Comparison of ENCODE assay signal across 14 mouse cellular contexts in the genomic region with DNA sequence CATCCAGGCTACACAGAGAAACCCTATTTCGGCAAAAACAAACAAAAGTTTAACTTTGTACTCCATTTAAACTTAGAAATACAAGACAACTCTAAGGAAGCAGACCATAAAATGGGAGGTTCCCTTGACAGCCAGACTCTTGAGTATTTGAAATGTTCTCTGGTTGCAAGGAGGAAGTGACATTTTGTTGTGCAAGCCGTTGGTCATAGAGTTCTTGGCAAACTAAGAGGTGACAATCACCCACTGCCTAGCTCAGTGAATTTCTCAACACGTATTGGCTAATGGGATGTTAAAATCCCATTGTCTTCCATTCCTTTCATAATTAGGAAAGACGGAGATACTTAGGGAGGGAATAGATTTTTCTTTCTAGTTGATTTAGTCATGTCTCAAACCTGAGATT. TPM values are rescaled to one million over a fixed set of nuclear protein-coding genes. Genes with fewer than 3 reads are reported as not detected.
DNase-seq lines count a peak whose midpoint lies in the region; ATAC-seq and TF ChIP-seq lines count a peak whose summit lies in the region.
"Had no signal": no experiment of that assay in that cellular context is flagged by ENCODE, and none has a peak within 500 bp of the region (broad histone marks: within the 10 kb centered on the region; RNA-seq: fewer than 3 reads in every experiment).

No protein-coding gene starts in this region.

- H3K36me3 ChIP-seq in liver, postnatal 0 days (replicated peaks; ENCODE audit: insufficient read depth, low read length) = no peaks in the 10 kb centered on the region
- no peaks in the 10 kb centered on the region for H3K36me3 ChIP-seq in liver, embryonic 11.5 days (ENCODE audit: control insufficient read depth, insufficient read depth, low read length)
- H3K36me3 ChIP-seq in forebrain, embryonic 15.5 days = no peaks in the 10 kb centered on the region
- H3K36me3 ChIP-seq: heart, embryonic 12.5 days had no signal

- no peak for TF ChIP-seq POLR2A in bone marrow, adult 2 months (IDR thresholded peaks at IDR 0.05; ENCODE audit: borderline replicate concordance, control insufficient read depth, low read depth, low read length)

- WGBS in liver, postnatal 0 days (ENCODE audit: insufficient replicate concordance) = 42% methylated on average over 4 of the region's 4 CpGs
- WGBS in liver, embryonic 11.5 days = 56% methylated on average over 4 of the region's 4 CpGs
- WGBS in bone marrow, adult 2 months = 19% methylated on average over 4 of the region's 4 CpGs
- 63% methylated on average over 4 of the region's 4 CpGs for WGBS in forebrain, embryonic 15.5 days

- ATAC-seq in liver, postnatal 0 days = peak; percentile 35; the same call in 1 of the 2 replicates
- ATAC-seq in liver, embryonic 11.5 days (replicated peaks; ENCODE audit: low FRiP score) = no peak
- ATAC-seq in hematopoietic stem cell, adult 5-6 weeks (replicated peaks in 1 of 2; ENCODE audit: insufficient read depth in 1 of 2, low FRiP score in 2 of 2, low TSS enrichment in 1 of 2, low read depth in 1 of 2, poor library complexity in 2 of 2, severe bottlenecking in 2 of 2) = peak; percentile 70 to 89; a peak in 3 of 4 replicates
- peak; percentile 88 for ATAC-seq in monocyte, adult 5-6 weeks (replicated peaks; ENCODE audit: insufficient number of reproducible peaks, low FRiP score, low TSS enrichment, poor library complexity, severe bottlenecking)
- ATAC-seq in forebrain, embryonic 15.5 days (replicated peaks) = no peak
- no peak for ATAC-seq in cerebellum, adult (ENCODE audit: insufficient number of reproducible peaks, low FRiP score, low TSS enrichment)
- ATAC-seq: intestine, embryonic 16.5 days had no signal

- H3K27ac ChIP-seq in liver, postnatal 0 days (ENCODE audit: low read depth) = peak overlapping the region; percentile 69
- H3K27ac ChIP-seq in liver, embryonic 11.5 days (ENCODE audit: low read depth, low read length) = no peak overlapping the region
- peak overlapping the region; percentile 75 for H3K27ac ChIP-seq in bone marrow, adult 2 months (ENCODE audit: control insufficient read depth, insufficient read depth, low read depth, low read length, poor library complexity)
- H3K27ac ChIP-seq in forebrain, embryonic 15.5 days (replicated peaks) = no peak overlapping the region

- H3K4me1 ChIP-seq in liver, postnatal 0 days (ENCODE audit: insufficient read depth) = peaks cover 32% of the 10 kb centered on the region
- no peaks in the 10 kb centered on the region for H3K4me1 ChIP-seq in liver, embryonic 11.5 days (replicated peaks; ENCODE audit: control insufficient read depth, insufficient read depth, low read length)
- peaks cover 2% of the 10 kb centered on the region; the same call in 1 of the 2 replicates for H3K4me1 ChIP-seq in bone marrow, adult 2 months (ENCODE audit: control insufficient read depth, insufficient read depth, low read length)
- H3K4me1 ChIP-seq in forebrain, embryonic 15.5 days = peaks cover 4% of the 10 kb centered on the region

- peak; percentile 71 for TF ChIP-seq EP300 in liver, postnatal 0 days (IDR thresholded peaks at IDR 0.05; ENCODE audit: low read depth)

- no peak overlapping the region for H3K9ac ChIP-seq in liver, postnatal 0 days (replicated peaks)
- H3K9ac ChIP-seq in liver, embryonic 11.5 days (ENCODE audit: low read depth, low read length) = no peak overlapping the region
- no peak overlapping the region for H3K9ac ChIP-seq in forebrain, embryonic 15.5 days (replicated peaks)
- H3K9ac ChIP-seq: heart, embryonic 12.5 days had no signal

- peak; percentile 39 for DNase-seq in liver, postnatal 0 days
- no peak for DNase-seq in liver, embryonic 11.5 days (ENCODE audit: low spot score)
- DNase-seq in kidney, postnatal 14 days = no peak
- DNase-seq: embryo, embryonic 11 days; kidney, postnatal 36 days; thymus, adult 2 months had no signal

- H3K4me3 ChIP-seq in liver, postnatal 0 days (ENCODE audit: low read depth, low read length) = no peak overlapping the region
- no peak overlapping the region for H3K4me3 ChIP-seq in liver, embryonic 11.5 days (ENCODE audit: low read depth, low read length)
- no peak overlapping the region for H3K4me3 ChIP-seq in bone marrow, adult 2 months (replicated peaks; ENCODE audit: control insufficient read depth, low read depth, low read length)
- H3K4me3 ChIP-seq in forebrain, embryonic 15.5 days = no peak overlapping the region
- H3K4me3 ChIP-seq: erythroblast, embryonic 14.5 days; heart, embryonic 12.5 days had no signal

- H3K27me3 ChIP-seq in liver, postnatal 0 days (ENCODE audit: insufficient read depth, low read length) = no peaks in the 10 kb centered on the region
- no peaks in the 10 kb centered on the region for H3K27me3 ChIP-seq in liver, embryonic 11.5 days (replicated peaks; ENCODE audit: control insufficient read depth, insufficient read depth, low read length)
- H3K27me3 ChIP-seq in forebrain, embryonic 15.5 days = no peaks in the 10 kb centered on the region
- H3K27me3 ChIP-seq: heart, embryonic 12.5 days had no signal

- TF ChIP-seq CTCF in liver, postnatal 0 days (IDR thresholded peaks at IDR 0.05; ENCODE audit: low read depth) = no peak
- no peak for TF ChIP-seq CTCF in bone marrow, adult 2 months (IDR thresholded peaks at IDR 0.05; ENCODE audit: control insufficient read depth, insufficient read depth, low read length)

- no peak overlapping the region for H3K4me2 ChIP-seq in liver, postnatal 0 days (ENCODE audit: low read depth, low read length)
- H3K4me2 ChIP-seq in liver, embryonic 11.5 days = no peak overlapping the region
- H3K4me2 ChIP-seq in forebrain, embryonic 15.5 days (replicated peaks) = no peak overlapping the region
- H3K4me2 ChIP-seq: heart, embryonic 12.5 days had no signal

- no peaks in the 10 kb centered on the region for H3K9me3 ChIP-seq in liver, postnatal 0 days (ENCODE audit: low read length)
- H3K9me3 ChIP-seq in liver, embryonic 11.5 days (ENCODE audit: control insufficient read depth, low read length) = no peaks in the 10 kb centered on the region
- H3K9me3 ChIP-seq in forebrain, embryonic 15.5 days = no peaks in the 10 kb centered on the region
- H3K9me3 ChIP-seq: heart, embryonic 12.5 days had no signal

RNA-seq across cellular contexts. Expression of gene Tmem170b, which starts 5.7 kb away (rescaled TPM):
- 4.6 and 5.7 TPM in 2 replicates for polyA plus RNA-seq in liver, postnatal 0 days (2015; fragmentation: Nextera tagmentation; extraction: Ambion mirVana)
- 11.4 and 12.1 TPM in 2 replicates for polyA plus RNA-seq in liver, embryonic 11.5 days (2014; fragmentation: Nextera tagmentation; extraction: Ambion mirVana)
- polyA plus RNA-seq in bone marrow, adult 2 months (2011; ENCODE audit: insufficient read depth, insufficient read length, low replicate concordance, missing spikeins) = 3.2 and 7.1 TPM in 2 replicates
- total RNA-seq in hematopoietic stem cell, adult 5-6 weeks (2017) = 16.2 and 18.0 TPM in 2 replicates
- 17.6 to 20.1 TPM (median 18.7 TPM) in 3 replicates for total RNA-seq in monocyte, adult 5-6 weeks (2017)
- 43.4 and 46.0 TPM in 2 replicates for polyA plus RNA-seq in forebrain, embryonic 15.5 days (2015; fragmentation: Nextera tagmentation; extraction: Ambion mirVana)

Comparison
In these comparisons a context has a peak if more than half of its experiments do, and no peak if none do; other contexts are left out.
1. ATAC-seq: peak in liver, postnatal 0 days (single experiment), hematopoietic stem cell, adult 5-6 weeks (2 of 2) and monocyte, adult 5-6 weeks (single experiment); none in liver, embryonic 11.5 days (single experiment), forebrain, embryonic 15.5 days (single experiment) and cerebellum, adult (single experiment).
2. H3K27ac ChIP-seq: peak in liver, postnatal 0 days (single experiment) and bone marrow, adult 2 months (single experiment); none in liver, embryonic 11.5 days (single experiment) and forebrain, embryonic 15.5 days (single experiment).